Mouse (Mus musculus) liver, adult 2 months (tissue): ENCODE measurements at regions not wholly inside any gene's neighbourhood (a gene's known extent, or its start where the extent isn't known, plus 50 kb on each side); places are given as distances from the start of the nearest gene placed in this dataset.
A peak's percentile ranks its signal among the peaks of the same experiment; 100 is the strongest.

Experiments
- DNase-seq: peaks from one replicate; pipeline ENCODE4 v3.0.0-alpha.2; 2011; ENCODE audit warnings: low read depth, low spot score; ENCODE audit errors: extremely low read depth
- H3K27ac ChIP-seq: fragments of 200-500 bp; replicated peaks from 2 replicates; pipeline ENCODE4 v1.5.1; 2012; ENCODE audit warnings: low read depth, mild to moderate bottlenecking, control low read depth, inconsistent platforms, low read length; ENCODE audit not compliant: insufficient read depth
- H3K27me3 ChIP-seq: fragments of 200-500 bp; 2 replicates; pipeline ENCODE4 v1.6.1; 2012; ENCODE audit warnings: mild to moderate bottlenecking, moderate library complexity, low read length, inconsistent platforms; ENCODE audit not compliant: control insufficient read depth, insufficient read depth
- H3K36me3 ChIP-seq: fragments of 200-500 bp; 2 replicates; pipeline ENCODE4 v1.6.1; 2012; ENCODE audit warnings: low read length, inconsistent platforms; ENCODE audit not compliant: control insufficient read depth, insufficient read depth
- H3K4me1 ChIP-seq: fragments of 200-500 bp; 2 replicates; pipeline ENCODE4 v1.6.1; 2011; ENCODE audit warnings: low read length; ENCODE audit not compliant: control insufficient read depth, insufficient read depth
- H3K4me3 ChIP-seq: fragments of 200-500 bp; 2 replicates; pipeline ENCODE4 v1.5.1; 2011; ENCODE audit warnings: low read depth, mild to moderate bottlenecking, control low read depth, low read length, moderate library complexity; ENCODE audit not compliant: insufficient read depth
- H3K79me2 ChIP-seq: fragments of 200-500 bp; 2 replicates; pipeline ENCODE4 v1.6.1; 2012; ENCODE audit warnings: inconsistent platforms, mild to moderate bottlenecking, low read length, moderate library complexity; ENCODE audit not compliant: control insufficient read depth, insufficient read depth
- H3K9ac ChIP-seq: fragments of 200-500 bp; 2 replicates; pipeline ENCODE4 v1.6.1; 2012; ENCODE audit warnings: low read depth, mild to moderate bottlenecking, control low read depth, inconsistent platforms, low read length
- CTCF ChIP-seq: fragments of 200-500 bp; IDR thresholded peaks from 2 replicates; pipeline ENCODE4 v1.5.1; 2011; ENCODE audit warnings: low read depth, low read length, control low read depth
- POLR2A ChIP-seq: fragments of 200-500 bp; IDR thresholded peaks from 2 replicates; pipeline ENCODE4 v1.6.1; 2011; ENCODE audit warnings: low read length, control low read depth; ENCODE audit not compliant: insufficient read depth; ENCODE audit errors: extremely low read depth
- WGBS: fragments of 180-500 bp; shearing (Covaris S2); methylation state at CpG from one replicate; pipeline ENCODE4 v1.1.7; 2018; 5-methylcytosine and 5-hydroxymethylcytosine counted together

DNA sequence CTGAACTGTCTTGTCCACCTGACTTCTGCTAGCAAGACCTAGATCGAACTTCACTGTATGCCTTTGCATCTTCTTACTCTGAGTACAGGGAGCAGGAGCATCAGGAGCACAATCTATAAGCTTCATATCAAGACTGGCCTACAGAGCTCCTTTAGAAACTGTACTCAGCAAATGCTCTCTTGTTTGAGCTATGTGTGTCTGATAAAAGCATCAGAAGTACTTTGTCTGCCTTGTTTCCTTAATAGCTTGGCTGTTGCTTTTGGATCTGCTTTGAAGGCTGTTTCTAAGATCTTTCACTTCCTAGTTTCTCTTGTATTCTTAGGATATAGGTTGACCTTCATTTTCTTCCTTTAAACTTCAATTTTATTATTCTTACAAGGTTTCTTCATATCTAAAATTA is 175.3 kb upstream of the Cypt12 start:
- Histone ChIP-seq H3K27ac (no peak overlapping the region), H3K36me3 (no peaks in the 10 kb centered on the region), H3K79me2 (no peaks in the 10 kb centered on the region), H3K27me3 (no peaks in the 10 kb centered on the region), H3K9ac (no peak overlapping the region), H3K4me1 (no peaks in the 10 kb centered on the region), H3K4me3 (no peak overlapping the region)
- WGBS = 73% methylated on average over 1 of the region's 1 CpGs
- DNase-seq = no peak
- TF ChIP-seq CTCF = no peak
- no peak for TF ChIP-seq POLR2A

- H3K4me1 ChIP-seq = no peaks in the 10 kb centered on the region
- no peaks in the 10 kb centered on the region for H3K27me3 ChIP-seq
- TF ChIP-seq CTCF (no peak), POLR2A (no peak)
- WGBS = 67% methylated on average over 3 of the region's 3 CpGs
- no peak overlapping the region for H3K27ac ChIP-seq
- H3K9ac ChIP-seq = no peak overlapping the region
- DNase-seq = no peak
- H3K79me2 ChIP-seq = no peaks in the 10 kb centered on the region
- H3K4me3 ChIP-seq = no peak overlapping the region
- no peaks in the 10 kb centered on the region for H3K36me3 ChIP-seq
Measured at GRCm38 (mm10) chr3:17779152-17779551, 169.1 kb upstream of the Cypt12 start.

- no peaks in the 10 kb centered on the region for H3K79me2 ChIP-seq
- H3K27ac ChIP-seq = no peak overlapping the region
- WGBS = 76% methylated on average over 3 of the region's 3 CpGs
- H3K36me3 ChIP-seq = no peaks in the 10 kb centered on the region
- no peak for DNase-seq
- peaks cover 5% of the 10 kb centered on the region; the same call in 1 of the 2 replicates for H3K4me1 ChIP-seq
- no peak overlapping the region for H3K4me3 ChIP-seq
- peaks cover 11% of the 10 kb centered on the region for H3K27me3 ChIP-seq
- TF ChIP-seq POLR2A (no peak), CTCF (no peak)
- H3K9ac ChIP-seq = no peak overlapping the region
Measured at GRCm38 (mm10) chr3:17784076-17784475, 164.1 kb upstream of the Cypt12 start.

DNA sequence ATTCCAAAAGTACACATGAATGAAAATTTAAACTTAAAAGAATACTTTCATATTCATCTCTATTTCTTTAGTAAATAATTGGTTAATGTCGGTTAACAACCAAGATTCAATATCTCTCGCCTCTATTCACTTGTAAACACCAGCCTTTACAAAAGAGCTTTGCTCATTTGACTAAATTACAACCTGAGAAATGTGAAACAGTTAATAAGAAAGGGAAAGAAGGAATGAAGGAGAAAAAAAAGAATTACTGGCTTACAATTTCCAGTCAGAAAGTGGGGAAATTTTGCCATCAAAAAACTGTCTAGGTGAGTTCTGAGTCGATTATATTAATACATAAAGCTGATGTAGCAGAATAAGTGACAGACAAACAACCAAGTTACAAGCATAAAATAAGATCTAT is 163.6 kb upstream of the Cypt12 start:
- Histone ChIP-seq H3K4me3 (no peak overlapping the region), H3K9ac (no peak overlapping the region), H3K36me3 (no peaks in the 10 kb centered on the region), H3K4me1 (peaks cover 5% of the 10 kb centered on the region; the same call in 1 of the 2 replicates), H3K27ac (no peak overlapping the region), H3K79me2 (no peaks in the 10 kb centered on the region), H3K27me3 (peaks cover 11% of the 10 kb centered on the region)
- 47% methylated on average over 3 of the region's 3 CpGs for WGBS
- DNase-seq = no peak
- TF ChIP-seq CTCF (no peak), POLR2A (no peak)

- Histone ChIP-seq H3K4me3 (no peak overlapping the region), H3K27ac (no peak overlapping the region), H3K4me1 (peaks cover 5% of the 10 kb centered on the region; the same call in 1 of the 2 replicates), H3K36me3 (no peaks in the 10 kb centered on the region), H3K79me2 (no peaks in the 10 kb centered on the region), H3K9ac (no peak overlapping the region), H3K27me3 (peaks cover 12% of the 10 kb centered on the region)
- no peak for DNase-seq
- 11% methylated on average over 21 of the region's 21 CpGs for WGBS
- TF ChIP-seq CTCF = no peak
- no peak for TF ChIP-seq POLR2A
Measured at GRCm38 (mm10) chr3:17785106-17786022, 162.8 kb upstream of the Cypt12 start.

- 2% methylated on average over 52 of the region's 56 CpGs for WGBS
- no peak overlapping the region for H3K27ac ChIP-seq
- H3K4me3 ChIP-seq = peak overlapping the region; percentile 6; the same call in 1 of the 2 replicates
- no peaks in the 10 kb centered on the region for H3K79me2 ChIP-seq
- no peak overlapping the region for H3K9ac ChIP-seq
- H3K4me1 ChIP-seq = peaks cover 5% of the 10 kb centered on the region; the same call in 1 of the 2 replicates
- H3K27me3 ChIP-seq = peaks cover 14% of the 10 kb centered on the region
- no peak for TF ChIP-seq CTCF
- no peak for TF ChIP-seq POLR2A
- H3K36me3 ChIP-seq = no peaks in the 10 kb centered on the region
- no peak for DNase-seq
Measured at GRCm38 (mm10) chr3:17786023-17786720, 162.0 kb upstream of the Cypt12 start.
